Mouse (Mus musculus): ENCODE measurements around the gene Cacna2d4.

DNA sequence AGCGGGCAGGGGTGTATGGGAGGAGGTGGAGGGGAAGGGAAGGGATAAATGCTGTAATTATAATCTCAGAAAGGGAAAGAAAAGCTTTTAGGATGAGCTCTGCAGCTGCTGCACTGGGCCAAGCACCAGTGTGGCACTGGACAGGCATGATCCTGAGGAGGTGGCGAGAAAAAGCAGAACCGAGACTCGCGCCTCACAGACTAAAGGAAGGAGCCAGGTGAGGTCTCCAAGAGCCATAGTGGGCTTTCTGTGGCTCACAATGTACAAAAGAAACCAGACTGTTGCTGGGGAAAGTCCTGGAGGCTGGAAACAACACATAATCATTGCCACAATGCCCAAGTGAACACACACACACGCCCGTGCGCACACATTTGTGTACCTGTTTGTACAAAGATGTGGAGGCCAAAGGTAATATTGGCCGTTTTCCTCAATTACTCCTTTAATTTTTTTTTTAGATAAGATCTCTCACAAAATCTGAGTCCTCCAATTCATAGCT lies 114.4 kb downstream of the Cacna2d4 start:
- TF ChIP-seq CTCF (IDR thresholded peaks at IDR 0.05; ENCODE audit: extremely low read depth, insufficient read depth, insufficient read length, insufficient replicate concordance) (no peak), POLR2A (IDR thresholded peaks at IDR 0.05; ENCODE audit: low read depth, low read length) (no peak)

Data from spleen, adult 2 months (tissue).